Mouse (Mus musculus): ENCODE data around the gene Msl2. TPM values are rescaled to one million over a fixed set of nuclear protein-coding genes. Genes with fewer than 3 reads are reported as not detected.

The Msl2 gene
- total and polyA plus RNA-seq, 2 experiments from 2014 or later = 4.1 to 38.5 TPM

GRCm38 (mm10) chr9:101075694-101076093 is 1.8 kb downstream of the Msl2 start:
- DNase-seq (ENCODE audit: low spot score) (no peak), ATAC-seq (ENCODE audit: low FRiP score) (no peak)
- Histone ChIP-seq H3K4me2 (ENCODE audit: low read depth, low read length, poor library complexity, severe bottlenecking) (peak overlapping the region; percentile 88), H3K4me1 (ENCODE audit: insufficient read depth, low read length) (peaks cover 12% of the 10 kb centered on the region), H3K9ac (replicated peaks; ENCODE audit: low read length, poor library complexity, severe bottlenecking) (peak overlapping the region; percentile 99), H3K9me3 (ENCODE audit: low read length) (no peaks in the 10 kb centered on the region), H3K36me3 (ENCODE audit: insufficient read depth, low read length) (no peaks in the 10 kb centered on the region), H3K4me3 (ENCODE audit: low read depth, low read length) (peak overlapping the region; percentile 74), H3K27me3 (ENCODE audit: insufficient read depth, low read length) (no peaks in the 10 kb centered on the region), H3K27ac (ENCODE audit: low read depth, low read length) (no peak overlapping the region)
- whole genome bisulfite sequencing = 0% methylated on average over 8 of the region's 8 CpGs
- no peak for TF ChIP-seq CTCF (IDR thresholded peaks at IDR 0.05)

DNA sequence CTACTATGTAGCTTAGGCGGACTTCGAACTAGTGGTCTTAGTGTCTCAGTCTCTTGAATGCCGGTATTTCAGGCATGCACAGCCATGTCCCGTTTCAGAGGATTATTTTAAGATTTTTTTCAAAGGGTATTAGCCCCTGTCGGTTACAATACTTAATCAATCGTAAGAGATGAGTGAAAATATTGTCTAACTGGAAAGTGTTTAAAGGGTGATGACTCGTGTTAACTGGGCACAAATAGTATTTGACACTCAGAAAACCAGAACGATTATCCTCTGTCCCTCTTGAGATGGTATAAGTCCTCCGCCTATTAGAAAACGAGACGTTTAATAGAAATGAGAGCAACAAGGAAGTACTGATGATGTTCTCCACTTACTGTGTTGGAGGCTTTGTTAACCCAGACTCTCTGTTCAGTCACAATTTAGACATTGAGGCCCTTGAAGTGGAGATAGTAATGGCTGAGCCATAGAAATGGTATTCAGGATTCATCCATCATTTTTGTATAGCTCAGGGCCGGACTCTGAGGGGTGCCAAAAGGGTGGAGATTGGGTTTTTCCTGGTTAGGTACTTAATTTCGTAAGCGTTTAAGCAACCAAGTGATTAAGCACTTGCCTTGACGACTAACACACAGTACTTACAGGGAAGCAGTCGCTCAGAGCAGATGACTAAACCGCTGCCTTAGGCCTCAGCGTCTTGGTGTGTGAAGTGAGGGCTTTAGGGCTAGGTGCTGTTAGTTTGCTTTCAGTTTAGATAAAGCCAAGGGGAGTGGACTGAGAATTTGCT is 2.4 kb downstream of the Msl2 start:
- WGBS = under 1% methylated on average over 18 of the region's 18 CpGs
- ATAC-seq (ENCODE audit: low FRiP score) = no peak
- Histone ChIP-seq H3K27me3 (ENCODE audit: insufficient read depth, low read length) (no peaks in the 10 kb centered on the region), H3K4me2 (ENCODE audit: low read depth, low read length, poor library complexity, severe bottlenecking) (peak overlapping the region; percentile 88), H3K4me3 (ENCODE audit: low read depth, low read length) (peak overlapping the region; percentile 74), H3K9me3 (ENCODE audit: low read length) (no peaks in the 10 kb centered on the region), H3K9ac (replicated peaks; ENCODE audit: low read length, poor library complexity, severe bottlenecking) (peak overlapping the region; percentile 99), H3K27ac (ENCODE audit: low read depth, low read length) (no peak overlapping the region), H3K36me3 (ENCODE audit: insufficient read depth, low read length) (no peaks in the 10 kb centered on the region), H3K4me1 (ENCODE audit: insufficient read depth, low read length) (peaks cover 12% of the 10 kb centered on the region)
- no peak for TF ChIP-seq CTCF (IDR thresholded peaks at IDR 0.05)
- no peak for DNase-seq (ENCODE audit: low spot score)

DNA sequence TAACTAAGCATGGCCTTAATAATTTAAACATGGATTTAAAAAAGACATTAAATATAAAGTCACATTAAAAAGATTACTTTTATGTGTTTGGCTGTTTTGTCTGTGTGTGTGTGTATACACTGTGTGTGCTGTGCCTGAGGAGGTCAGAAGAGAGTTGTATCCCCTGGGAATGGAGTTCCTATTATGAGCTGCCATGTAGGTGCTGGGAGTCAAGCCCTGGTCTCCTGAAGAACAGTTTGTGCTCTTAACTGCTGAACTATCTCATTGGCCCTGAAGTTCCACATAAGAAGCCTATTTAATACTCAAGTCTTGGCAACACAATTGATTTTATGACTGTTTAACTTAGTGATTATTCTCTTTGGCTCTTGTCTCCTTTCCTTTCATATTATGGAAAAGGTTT is 3.6 kb downstream of the Msl2 start:
- no peak for TF ChIP-seq CTCF (IDR thresholded peaks at IDR 0.05)
- no peak for DNase-seq (ENCODE audit: low spot score)
- peaks cover 15% of the 10 kb centered on the region for H3K4me1 ChIP-seq (ENCODE audit: insufficient read depth, low read length)

GRCm38 (mm10) chr9:101078579-101078978 is 4.7 kb downstream of the Msl2 start:
- Histone ChIP-seq H3K27me3 (ENCODE audit: insufficient read depth, low read length) (no peaks in the 10 kb centered on the region), H3K4me2 (ENCODE audit: low read depth, low read length, poor library complexity, severe bottlenecking) (peak overlapping the region; percentile 54), H3K36me3 (ENCODE audit: insufficient read depth, low read length) (no peaks in the 10 kb centered on the region), H3K9me3 (ENCODE audit: low read length) (no peaks in the 10 kb centered on the region), H3K4me3 (ENCODE audit: low read depth, low read length) (peak overlapping the region; percentile 25), H3K4me1 (ENCODE audit: insufficient read depth, low read length) (peaks cover 15% of the 10 kb centered on the region), H3K9ac (replicated peaks; ENCODE audit: low read length, poor library complexity, severe bottlenecking) (no peak overlapping the region), H3K27ac (ENCODE audit: low read depth, low read length) (no peak overlapping the region)
- DNase-seq (ENCODE audit: low spot score) (no peak), ATAC-seq (ENCODE audit: low FRiP score) (no peak)
- 52% methylated on average over 4 of the region's 4 CpGs for WGBS
- TF ChIP-seq CTCF (IDR thresholded peaks at IDR 0.05) = no peak

More for the DNA sequence above, 3.6 kb downstream of the Msl2 start:
- ATAC-seq (ENCODE audit: low FRiP score) = no peak
- no peaks in the 10 kb centered on the region for H3K27me3 ChIP-seq (ENCODE audit: insufficient read depth, low read length)
- peak overlapping the region; percentile 74 for H3K4me3 ChIP-seq (ENCODE audit: low read depth, low read length)
- H3K27ac ChIP-seq (ENCODE audit: low read depth, low read length) = no peak overlapping the region
- H3K9ac ChIP-seq (replicated peaks; ENCODE audit: low read length, poor library complexity, severe bottlenecking) = no peak overlapping the region
- H3K4me2 ChIP-seq (ENCODE audit: low read depth, low read length, poor library complexity, severe bottlenecking) = peak overlapping the region; percentile 88
- H3K9me3 ChIP-seq (ENCODE audit: low read length) = no peaks in the 10 kb centered on the region
- no peaks in the 10 kb centered on the region for H3K36me3 ChIP-seq (ENCODE audit: insufficient read depth, low read length)

- H3K36me3 ChIP-seq (ENCODE audit: insufficient read depth, low read length) = no peaks in the 10 kb centered on the region
- ATAC-seq (ENCODE audit: low FRiP score) = 0 out of 2 replicates have a peak, but pooled peaks have one; percentile 54
- no peak for DNase-seq (ENCODE audit: low spot score)
- no peak overlapping the region for H3K27ac ChIP-seq (ENCODE audit: low read depth, low read length)
- no peak overlapping the region for H3K9ac ChIP-seq (replicated peaks; ENCODE audit: low read length, poor library complexity, severe bottlenecking)
- no peak overlapping the region for H3K4me3 ChIP-seq (ENCODE audit: low read depth, low read length)
- peak; percentile 36 for TF ChIP-seq CTCF (IDR thresholded peaks at IDR 0.05)
- H3K4me2 ChIP-seq (ENCODE audit: low read depth, low read length, poor library complexity, severe bottlenecking) = 0 out of 2 replicates have a peak overlapping the region, but pooled peaks have one; percentile 0
- 74% methylated on average over 3 of the region's 3 CpGs for WGBS
- H3K4me1 ChIP-seq (ENCODE audit: insufficient read depth, low read length) = peaks cover 15% of the 10 kb centered on the region
- H3K27me3 ChIP-seq (ENCODE audit: insufficient read depth, low read length) = no peaks in the 10 kb centered on the region
- H3K9me3 ChIP-seq (ENCODE audit: low read length) = no peaks in the 10 kb centered on the region
Observed at GRCm38 (mm10) chr9:101080046-101080685, 6.3 kb downstream of the Msl2 start.

DNA sequence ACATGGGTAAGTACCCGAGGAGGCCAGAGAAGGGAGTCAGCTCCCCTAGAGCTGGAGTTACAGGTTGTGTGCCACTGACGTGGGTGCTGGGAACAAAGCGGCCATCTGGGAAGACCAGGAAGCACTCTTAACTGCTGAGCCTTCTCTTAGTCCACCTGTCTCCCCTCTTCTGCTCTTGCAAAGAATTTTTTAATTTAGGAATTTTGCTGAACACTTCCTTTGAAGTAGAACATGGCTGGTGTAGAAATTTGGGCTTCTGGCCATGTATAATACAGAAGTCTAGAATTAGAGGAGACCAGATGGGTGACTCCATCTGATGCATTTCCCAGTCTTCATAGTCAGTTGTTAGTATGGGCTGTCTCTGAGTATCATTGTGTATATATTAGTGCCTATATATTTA is 9.8 kb downstream of the Msl2 start:
- Histone ChIP-seq H3K27ac (ENCODE audit: low read depth, low read length) (no peak overlapping the region), H3K4me2 (ENCODE audit: low read depth, low read length, poor library complexity, severe bottlenecking) (no peak overlapping the region), H3K36me3 (ENCODE audit: insufficient read depth, low read length) (no peaks in the 10 kb centered on the region), H3K9ac (replicated peaks; ENCODE audit: low read length, poor library complexity, severe bottlenecking) (no peak overlapping the region), H3K27me3 (ENCODE audit: insufficient read depth, low read length) (no peaks in the 10 kb centered on the region), H3K4me1 (ENCODE audit: insufficient read depth, low read length) (peaks cover 10% of the 10 kb centered on the region), H3K9me3 (ENCODE audit: low read length) (no peaks in the 10 kb centered on the region), H3K4me3 (ENCODE audit: low read depth, low read length) (no peak overlapping the region)
- ATAC-seq (ENCODE audit: low FRiP score) = no peak
- TF ChIP-seq CTCF (IDR thresholded peaks at IDR 0.05) = no peak
- WGBS = 92% methylated on average over 3 of the region's 3 CpGs
- no peak for DNase-seq (ENCODE audit: low spot score)

All from midbrain, postnatal 0 days (tissue).